Mouse (Mus musculus) heart, postnatal 0 days (tissue): ENCODE measurements around the gene Coq7. TPM values are rescaled to one million over a fixed set of nuclear protein-coding genes. Genes with fewer than 3 reads are reported as not detected.

ENCODE experiments used
- ATAC-seq: fragments of 200-750 bp; cut with Nextera tagmentation; 2 replicates; pipeline ENCODE4 v1.8.0; 2017; ENCODE audit warnings: low read depth, moderate number of reproducible peaks, moderate library complexity; ENCODE audit not compliant: insufficient read depth
- DNase-seq: peaks from one replicate; pipeline ENCODE4 v3.0.0-alpha.2; 2016; ENCODE audit warnings: low spot score
- H3K27ac ChIP-seq: fragments of 300-500 bp; sonication (generic); 2 replicates; pipeline ENCODE4 v1.5.1; 2014; ENCODE audit warnings: low read depth, mild to moderate bottlenecking
- H3K27me3 ChIP-seq: fragments of 300-500 bp; sonication (generic); 2 replicates; pipeline ENCODE4 v1.6.1; 2014; ENCODE audit warnings: low read length, mixed read lengths; ENCODE audit not compliant: control insufficient read depth, insufficient read depth
- H3K36me3 ChIP-seq: fragments of 300-500 bp; sonication (generic); replicated peaks from 2 replicates; pipeline ENCODE4 v1.6.1; 2014; ENCODE audit warnings: low read length, mixed read lengths; ENCODE audit not compliant: control insufficient read depth, insufficient read depth
- H3K4me1 ChIP-seq: fragments of 300-500 bp; sonication (generic); 2 replicates; pipeline ENCODE4 v1.6.1; 2014; ENCODE audit warnings: antibody characterized with exemption; ENCODE audit not compliant: control insufficient read depth, insufficient read depth
- H3K4me2 ChIP-seq: fragments of 300-500 bp; sonication (generic); 2 replicates; pipeline ENCODE4 v1.6.1; 2014; ENCODE audit warnings: low read depth, mild to moderate bottlenecking, low read length, moderate library complexity
- H3K4me3 ChIP-seq: fragments of 300-500 bp; sonication (generic); 2 replicates; pipeline ENCODE4 v1.5.1; 2014; ENCODE audit warnings: low read depth, low read length
- H3K9ac ChIP-seq: fragments of 300-500 bp; sonication (generic); replicated peaks from 2 replicates; pipeline ENCODE4 v1.6.1; 2014; ENCODE audit warnings: low read depth, low read length, mixed read lengths
- H3K9me3 ChIP-seq: fragments of 300-500 bp; sonication (generic); replicated peaks from 2 replicates; pipeline ENCODE4 v1.6.1; 2016; ENCODE audit warnings: low read length; ENCODE audit not compliant: control insufficient read depth
- CTCF ChIP-seq: IDR thresholded peaks from 2 replicates; pipeline ENCODE4 v1.5.1; 2016; ENCODE audit warnings: antibody characterized with exemption, control low read depth, low read depth
- EP300 ChIP-seq: IDR thresholded peaks from 2 replicates; pipeline ENCODE4 v1.6.1; 2016; ENCODE audit warnings: antibody characterized with exemption, low read depth
- WGBS: fragments of 180-500 bp; shearing (Covaris S2); extraction: QIAGEN DNeasy Blood & Tissue Kit; methylation state at CpG from one replicate; pipeline ENCODE4 v1.1.7; 2014; 5-methylcytosine and 5-hydroxymethylcytosine counted together
- polyA plus RNA-seq: library from polyadenylated mRNA; unstranded; fragments of >200 nt; fragmentation: Nextera tagmentation; extraction: Ambion mirVana; gene quantifications from 2 replicates; pipeline ENCODE4 v1.2.1, GENCODE M21; 2015
- total RNA-seq: library from RNA; depleted of rRNA; stranded (reverse); fragments of >200 nt; gene quantifications from 2 replicates; pipeline ENCODE4 v1.2.3, GENCODE M21; 2014; ENCODE audit warnings: low replicate concordance; rRNA removed

Gene Coq7
- total RNA-seq (81.4 and 83.7 TPM in 2 replicates), polyA plus RNA-seq (249 and 267 TPM in 2 replicates)

GRCm38 (mm10) chr7:118533178-118533578 is at the start of gene Coq7:
TSS of gene Coq7 (minus strand) at chr7:118533356.
- Histone ChIP-seq H3K4me3 (peak within 1 kb of the TSS; percentile 78), H3K9me3 (no peaks in the 10 kb centered on the region), H3K27ac (peak within 1 kb of the TSS; percentile 97), H3K4me1 (peaks cover 5% of the 10 kb centered on the region; the same call in 1 of the 2 replicates), H3K9ac (peak within 1 kb of the TSS; percentile 79), H3K36me3 (peaks cover 15% of the 10 kb centered on the region), H3K4me2 (peak within 1 kb of the TSS; percentile 83), H3K27me3 (no peaks in the 10 kb centered on the region)
- ATAC-seq (peak; percentile 99), DNase-seq (peak; percentile 96)
- no peak for TF ChIP-seq CTCF
- TF ChIP-seq EP300: peak; percentile 89
- under 1% methylated on average over 31 of the region's 31 CpGs for WGBS

DNA sequence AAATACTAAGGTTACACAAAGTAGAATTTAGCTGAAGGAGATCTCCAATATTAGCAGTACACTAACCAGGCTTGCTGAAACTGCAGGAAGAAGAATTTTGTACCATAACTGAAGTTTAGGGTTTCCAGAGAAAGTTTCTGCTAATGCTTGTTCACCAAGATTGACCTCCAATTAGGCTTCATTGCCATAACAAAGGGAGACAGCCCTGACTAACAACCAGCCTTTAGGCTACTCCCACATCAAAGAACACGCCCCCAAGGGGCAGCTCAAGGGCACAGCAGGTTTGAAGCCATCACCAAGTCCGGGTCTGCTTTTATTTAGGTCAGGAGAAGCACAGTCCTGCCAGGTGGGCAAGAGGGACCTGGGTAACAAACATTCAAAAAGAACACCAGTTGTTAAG is 46.8 kb upstream of the Coq7 start:
- 0 out of 2 replicates have a peak, but pooled peaks cover 5% of the 10 kb centered on the region for H3K27me3 ChIP-seq
- no peak overlapping the region for H3K27ac ChIP-seq
- WGBS: 67% methylated on average over 2 of the region's 2 CpGs
- ATAC-seq (no peak), DNase-seq (no peak)
- H3K36me3 ChIP-seq: no peaks in the 10 kb centered on the region
- no peak overlapping the region for H3K9ac ChIP-seq
- H3K4me1 ChIP-seq: peaks cover 13% of the 10 kb centered on the region
- peaks cover 7% of the 10 kb centered on the region; the same call in 1 of the 2 replicates for H3K9me3 ChIP-seq
- H3K4me2 ChIP-seq: no peak overlapping the region
- no peak for TF ChIP-seq EP300
- no peak for TF ChIP-seq CTCF
- H3K4me3 ChIP-seq: no peak overlapping the region

- peak overlapping the region; percentile 43 for H3K27ac ChIP-seq
- DNase-seq (no peak), ATAC-seq (no peak)
- H3K4me3 ChIP-seq: no peak overlapping the region
- H3K36me3 ChIP-seq: no peaks in the 10 kb centered on the region
- 0 out of 2 replicates have a peak, but pooled peaks cover 5% of the 10 kb centered on the region for H3K27me3 ChIP-seq
- H3K9me3 ChIP-seq: peaks cover 7% of the 10 kb centered on the region; the same call in 1 of the 2 replicates
- 56% methylated on average over 3 of the region's 3 CpGs for WGBS
- peaks cover 11% of the 10 kb centered on the region for H3K4me1 ChIP-seq
- TF ChIP-seq CTCF (no peak), EP300 (no peak)
- no peak overlapping the region; the same call in 1 of the 2 replicates for H3K9ac ChIP-seq
- H3K4me2 ChIP-seq: no peak overlapping the region
These were observed 45.1 kb upstream of the Coq7 start for GRCm38 (mm10) chr7:118578269-118578668.

- Histone ChIP-seq H3K27ac (no peak overlapping the region), H3K9ac (no peak overlapping the region), H3K4me1 (no peaks in the 10 kb centered on the region), H3K9me3 (no peaks in the 10 kb centered on the region), H3K4me2 (no peak overlapping the region), H3K27me3 (no peaks in the 10 kb centered on the region), H3K4me3 (no peak overlapping the region), H3K36me3 (no peaks in the 10 kb centered on the region)
- 45% methylated on average over 5 of the region's 5 CpGs for WGBS
- TF ChIP-seq EP300: no peak
- no peak for TF ChIP-seq CTCF
- ATAC-seq: peak; percentile 44
- DNase-seq: no peak
These were observed 38.9 kb upstream of the Coq7 start for GRCm38 (mm10) chr7:118572039-118572438.

GRCm38 (mm10) chr7:118571350-118571749 is 38.2 kb upstream of the Coq7 start:
- H3K4me1 ChIP-seq: no peaks in the 10 kb centered on the region
- no peaks in the 10 kb centered on the region for H3K27me3 ChIP-seq
- 49% methylated on average over 5 of the region's 5 CpGs for WGBS
- H3K4me3 ChIP-seq: no peak overlapping the region
- no peak overlapping the region for H3K9ac ChIP-seq
- no peak overlapping the region for H3K27ac ChIP-seq
- DNase-seq (no peak), ATAC-seq (no peak)
- H3K36me3 ChIP-seq: no peaks in the 10 kb centered on the region
- TF ChIP-seq CTCF: no peak
- no peak for TF ChIP-seq EP300
- no peaks in the 10 kb centered on the region for H3K9me3 ChIP-seq
- H3K4me2 ChIP-seq: no peak overlapping the region

GRCm38 (mm10) chr7:118569121-118569543 is 36.0 kb upstream of the Coq7 start:
- ATAC-seq: no peak
- no peak overlapping the region for H3K4me2 ChIP-seq

More at GRCm38 (mm10) chr7:118569121-118569543, 36.0 kb upstream of the Coq7 start:
- H3K36me3 ChIP-seq: no peaks in the 10 kb centered on the region
- H3K4me3 ChIP-seq: no peak overlapping the region
- H3K9ac ChIP-seq: no peak overlapping the region
- no peak for DNase-seq
- no peak for TF ChIP-seq CTCF
- no peaks in the 10 kb centered on the region for H3K27me3 ChIP-seq
- no peaks in the 10 kb centered on the region for H3K9me3 ChIP-seq
- 78% methylated on average over 6 of the region's 6 CpGs for WGBS
- no peaks in the 10 kb centered on the region for H3K4me1 ChIP-seq
- no peak overlapping the region for H3K27ac ChIP-seq
